Mouse (Mus musculus): ENCODE measurements around the gene Ror2.
"Not testable (repeated sequence)": the region's sequence is repeated elsewhere in the genome, so short reads cannot be mapped to it uniquely, and the experiment has no call there.

The Ror2 gene

GRCm38 (mm10) chr13:53285756-53286361 is at the start of gene Ror2:
TSS of gene Ror2 (minus strand) at chr13:53286124.
- peak; percentile 11 for DNase-seq

- DNase-seq: no peak
Measured at GRCm38 (mm10) chr13:53333769-53334168, 47.8 kb upstream of the Ror2 start.

GRCm38 (mm10) chr13:53330246-53330645 is 44.3 kb upstream of the Ror2 start:
- DNase-seq: no peak

GRCm38 (mm10) chr13:53325531-53325930 is 39.6 kb upstream of the Ror2 start:
- DNase-seq: no peak

DNA sequence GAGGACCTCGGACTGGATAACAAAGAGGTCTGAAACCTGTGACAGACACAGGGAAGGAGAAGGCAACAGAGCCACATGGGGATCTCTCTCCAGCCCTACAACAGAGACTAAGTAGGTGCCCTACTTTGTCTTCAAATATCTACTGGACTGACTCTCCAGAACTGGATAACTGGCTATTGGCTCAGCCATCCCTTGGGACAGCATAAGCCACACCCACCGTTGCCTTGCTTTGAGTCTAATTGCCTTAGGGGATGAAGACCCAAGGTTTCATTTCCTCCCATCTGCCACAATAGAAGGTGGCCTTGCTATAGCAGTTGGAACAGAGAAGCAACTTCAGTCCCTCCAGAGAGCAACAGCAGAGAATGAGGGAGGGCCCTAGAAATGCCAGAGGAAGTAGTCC is 37.7 kb upstream of the Ror2 start:
- DNase-seq: no peak

DNA sequence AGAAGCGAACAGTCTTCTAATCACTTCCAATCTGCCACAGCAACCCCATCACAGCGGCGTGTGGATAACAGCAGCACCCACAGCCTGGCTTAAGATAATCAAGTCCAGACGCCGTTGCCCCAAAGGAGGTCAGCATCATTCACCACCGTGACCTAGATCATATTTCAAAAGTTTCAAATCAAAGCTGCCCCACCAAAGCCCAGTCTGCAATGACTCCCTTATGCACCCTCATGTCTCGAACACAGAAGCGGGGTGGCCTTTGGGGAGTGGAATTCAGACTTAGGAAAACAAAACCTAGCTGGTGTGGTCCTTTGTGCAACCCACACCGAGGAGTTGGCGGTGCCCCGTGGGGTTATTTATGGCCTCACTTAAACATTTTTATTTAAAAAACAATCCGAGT is 35.0 kb upstream of the Ror2 start:
- DNase-seq: no peak

DNA sequence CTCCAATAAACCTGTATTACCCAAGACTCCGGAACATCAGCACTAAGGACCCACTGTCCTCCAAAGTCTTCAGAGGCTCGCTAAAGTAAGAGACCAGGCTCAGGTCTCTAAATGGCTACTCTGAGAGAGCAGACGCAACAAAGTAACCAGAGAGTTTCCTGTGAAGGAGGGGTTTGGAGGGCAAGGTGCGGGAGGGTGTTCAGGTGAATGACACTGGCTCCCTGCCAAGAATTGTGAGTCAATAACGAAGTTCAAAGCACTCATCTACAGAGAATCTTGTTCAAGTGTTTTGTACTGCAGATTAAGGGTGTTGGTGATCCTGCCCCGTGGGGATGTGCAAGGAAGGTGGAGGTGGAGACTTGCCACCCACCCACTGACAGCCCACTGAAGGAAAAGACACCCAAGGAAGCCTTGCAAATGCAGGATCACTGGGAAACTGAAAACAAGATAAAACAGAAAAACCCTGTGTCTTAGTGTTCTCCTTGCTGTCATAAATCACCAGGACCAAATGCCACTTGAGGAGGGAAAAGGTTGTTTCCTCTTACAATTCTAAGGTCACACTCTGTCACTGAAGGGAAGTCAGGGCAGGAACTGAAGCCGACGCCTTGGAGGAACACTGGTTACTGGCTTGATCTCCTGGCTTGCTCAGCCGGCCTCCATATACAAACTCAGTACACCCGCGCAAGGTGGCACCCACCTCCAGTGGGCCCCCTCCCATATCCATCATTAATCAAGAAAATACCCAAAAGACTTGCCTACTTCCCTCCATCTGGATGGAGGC is 30.8 kb upstream of the Ror2 start:
- DNase-seq: no peak

DNA sequence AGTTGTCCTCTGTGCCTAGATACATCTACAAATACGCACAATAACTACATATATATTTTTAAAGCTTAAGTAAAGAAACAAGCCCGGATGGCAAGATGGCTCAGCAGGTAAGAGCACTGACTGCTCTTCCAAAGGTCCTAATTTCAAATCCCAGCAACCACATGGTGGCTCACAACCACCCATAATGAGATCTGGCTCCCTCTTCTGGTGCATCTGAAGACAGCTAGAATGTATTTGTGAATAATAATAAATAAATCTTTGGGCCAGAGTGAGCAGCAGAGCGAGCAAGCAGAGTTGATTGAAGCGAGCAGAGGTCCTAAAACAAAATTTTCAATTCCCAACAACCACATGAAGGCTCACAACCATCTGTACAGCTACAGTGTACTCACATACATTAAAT is 29.8 kb upstream of the Ror2 start:
- DNase-seq: not testable (repeated sequence)

- DNase-seq: no peak
Measured at GRCm38 (mm10) chr13:53310442-53310841, 24.5 kb upstream of the Ror2 start.

DNA sequence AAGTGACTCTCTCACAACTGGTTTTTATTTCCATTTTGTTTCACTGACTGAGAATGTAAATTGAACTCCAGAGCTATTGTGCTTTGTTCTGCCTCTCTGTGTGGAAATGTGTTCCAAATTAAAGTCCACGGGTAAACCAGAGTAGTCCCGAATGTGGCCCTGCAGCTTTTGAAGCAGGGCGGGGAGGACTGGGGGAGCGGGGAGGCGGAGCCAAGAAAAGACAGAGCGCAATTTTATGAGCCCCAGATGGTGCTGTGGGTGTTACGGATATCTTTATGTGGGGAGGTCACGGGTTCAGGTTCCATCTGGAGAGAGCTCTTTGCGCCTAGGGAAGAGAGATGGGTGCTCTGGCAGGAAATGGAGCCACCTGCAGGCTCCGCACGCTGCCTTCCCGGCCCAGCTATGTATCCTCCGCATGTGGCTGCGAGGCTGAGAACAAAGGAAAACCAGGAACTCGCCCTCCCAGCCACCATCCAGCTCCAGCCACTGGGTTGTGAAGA is 23.8 kb upstream of the Ror2 start:
- DNase-seq: peak; percentile 51

DNA sequence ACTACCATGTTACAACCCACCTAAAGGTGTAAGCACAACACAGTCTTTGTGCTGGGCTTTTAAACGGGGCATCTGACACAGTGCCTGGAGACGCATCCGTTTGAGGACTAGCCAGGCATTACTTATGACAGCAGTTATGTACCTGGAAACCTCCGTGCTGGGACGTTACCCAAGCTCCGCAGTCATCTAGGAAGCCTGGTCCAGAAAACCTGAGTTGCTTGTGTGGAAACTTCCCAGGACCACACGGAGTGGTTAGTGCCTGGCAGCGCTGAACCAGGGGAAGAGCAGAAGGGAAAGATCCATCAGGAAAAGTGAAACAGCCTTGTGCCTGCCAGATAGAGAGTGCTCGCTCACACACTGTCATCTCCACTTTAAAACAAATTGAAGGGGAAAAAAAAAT is 23.2 kb upstream of the Ror2 start:
- no peak for DNase-seq

DNA sequence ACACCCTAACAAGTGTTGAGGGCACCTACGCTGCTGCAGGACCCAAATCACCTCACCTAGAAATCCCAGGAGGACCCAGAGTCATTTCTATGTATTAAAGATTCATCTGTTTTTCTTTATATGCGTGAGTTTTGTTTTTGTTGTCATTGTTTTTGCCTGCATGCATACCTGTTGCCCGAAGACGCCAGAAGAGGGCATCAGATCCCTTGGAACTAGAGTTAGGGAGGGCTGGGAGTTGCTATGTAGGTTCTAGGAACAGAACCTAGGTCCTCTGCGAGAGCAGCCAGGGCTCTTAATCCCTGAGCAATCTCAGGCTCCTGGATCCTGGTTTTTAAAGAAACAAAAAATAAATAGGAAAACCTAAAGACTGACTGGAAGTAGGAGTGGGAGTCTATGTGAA is 20.9 kb upstream of the Ror2 start:
- DNase-seq: no peak

GRCm38 (mm10) chr13:53305256-53305655 is 19.3 kb upstream of the Ror2 start:
- DNase-seq: no peak

DNA sequence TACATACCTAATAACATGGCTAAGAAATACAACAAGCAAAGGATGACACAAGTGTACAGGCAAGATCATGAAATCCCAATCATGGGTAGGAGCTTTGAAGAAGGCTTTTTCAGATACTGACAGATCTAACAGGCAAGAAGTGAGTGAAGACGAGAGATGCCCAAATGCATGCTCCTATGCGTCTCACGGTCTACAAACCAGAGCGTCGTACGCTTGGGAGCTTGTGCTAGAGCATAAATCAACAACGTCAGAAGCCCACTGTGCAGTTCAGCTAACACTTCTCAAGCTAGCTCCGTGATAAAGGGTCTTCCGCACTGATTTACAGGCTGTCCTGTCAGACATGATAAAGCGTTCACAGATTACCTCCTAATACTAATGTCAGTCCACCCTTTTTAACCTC is 16.8 kb upstream of the Ror2 start:
- DNase-seq: no peak

DNA sequence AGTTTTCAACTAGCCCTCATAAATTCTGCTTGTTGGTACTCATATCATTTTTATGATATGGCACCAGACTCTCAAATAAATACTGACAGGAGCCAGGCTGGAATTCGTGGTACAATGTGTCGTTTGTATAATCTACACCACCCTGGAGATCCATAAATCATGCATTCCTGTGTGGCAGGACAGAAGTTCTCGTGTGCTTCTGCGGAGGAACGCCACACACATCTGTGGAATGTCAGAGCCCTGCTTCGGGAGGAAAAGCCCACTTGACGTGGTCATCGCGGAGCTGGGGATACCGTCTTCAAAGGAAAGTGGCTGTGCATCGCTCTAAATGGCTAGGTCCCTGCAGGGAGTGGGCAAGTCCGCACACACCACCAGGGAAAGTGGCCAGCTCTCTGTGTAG is 7.1 kb upstream of the Ror2 start:
- no peak for DNase-seq

DNA sequence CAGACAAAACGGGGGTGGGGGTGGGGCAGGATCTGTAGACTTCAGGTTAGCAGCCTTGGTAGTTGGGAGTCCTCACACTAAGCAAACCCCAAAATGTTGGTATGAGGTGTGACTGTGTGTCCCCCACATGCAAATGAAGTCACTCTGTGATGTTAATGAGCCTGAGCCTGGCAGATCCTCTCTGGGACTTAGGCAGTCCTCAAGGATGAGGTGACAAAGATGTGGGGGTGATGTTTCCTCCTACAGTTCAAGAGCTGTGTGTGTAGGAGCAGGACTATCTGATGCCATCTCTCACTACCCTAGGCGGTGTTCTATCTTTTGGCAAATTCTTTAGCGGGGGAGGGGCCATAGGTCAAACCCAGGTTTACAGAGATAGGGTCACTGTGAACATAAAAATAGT is 6.3 kb upstream of the Ror2 start:
- DNase-seq: no peak

- DNase-seq: no peak
Measured at GRCm38 (mm10) chr13:53285261-53285755, 616 bp downstream of the Ror2 start.

GRCm38 (mm10) chr13:53284740-53285191 is 1.2 kb downstream of the Ror2 start:
- no peak for DNase-seq

- DNase-seq: no peak
Measured at GRCm38 (mm10) chr13:53281604-53282396, 4.1 kb downstream of the Ror2 start.

- no peak for DNase-seq
Measured at GRCm38 (mm10) chr13:53278908-53279307, 7.0 kb downstream of the Ror2 start.

DNA sequence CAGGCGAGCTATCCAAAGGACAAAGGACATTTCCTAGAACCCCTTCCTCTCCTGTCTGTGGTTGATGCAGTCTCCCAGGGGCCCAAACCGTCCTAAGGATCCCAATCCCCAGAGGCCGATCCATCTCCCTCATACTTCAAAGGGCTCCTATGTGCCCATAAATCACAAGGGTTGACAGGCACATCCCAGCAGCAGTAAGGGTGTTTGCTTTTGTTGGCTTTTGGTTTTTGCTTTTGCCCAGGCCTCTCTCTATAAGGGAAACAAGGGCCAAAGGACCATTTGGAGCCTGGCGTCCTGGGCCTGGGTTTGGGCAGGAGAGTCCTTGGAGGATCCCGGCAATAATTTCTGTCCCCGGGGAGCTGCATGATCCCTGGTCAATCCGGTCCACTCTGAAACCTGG is 9.5 kb downstream of the Ror2 start:
- DNase-seq: no peak

DNA sequence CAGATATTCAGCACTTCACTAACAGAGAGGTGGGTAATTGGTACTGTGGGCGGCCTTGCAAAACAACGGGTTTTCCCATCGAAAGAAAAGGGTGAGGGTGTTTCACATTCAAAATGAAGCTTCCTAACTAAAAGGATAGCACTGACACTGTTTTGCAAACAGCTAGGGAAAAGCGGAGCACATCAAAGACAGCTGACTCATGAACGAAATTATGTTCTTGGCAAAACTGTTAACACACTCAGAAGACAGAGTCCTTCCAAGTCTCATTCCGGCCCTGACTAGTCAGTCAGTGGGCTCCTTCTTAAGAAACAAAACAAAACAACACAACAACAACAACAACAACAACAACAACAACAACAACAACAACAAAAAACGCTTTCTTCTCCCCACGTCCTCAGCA is 10.1 kb downstream of the Ror2 start:
- DNase-seq: no peak

- no peak for DNase-seq
Measured at GRCm38 (mm10) chr13:53274771-53275170, 11.2 kb downstream of the Ror2 start.

GRCm38 (mm10) chr13:53271595-53271994 is 14.3 kb downstream of the Ror2 start:
- no peak for DNase-seq

All from thymus, postnatal 25 days (tissue).